Mouse (Mus musculus): ENCODE measurements at regions not wholly inside any gene's neighbourhood (a gene's known extent, or its start where the extent isn't known, plus 50 kb on each side); places are given as distances from the start of the nearest gene placed in this dataset.

DNA sequence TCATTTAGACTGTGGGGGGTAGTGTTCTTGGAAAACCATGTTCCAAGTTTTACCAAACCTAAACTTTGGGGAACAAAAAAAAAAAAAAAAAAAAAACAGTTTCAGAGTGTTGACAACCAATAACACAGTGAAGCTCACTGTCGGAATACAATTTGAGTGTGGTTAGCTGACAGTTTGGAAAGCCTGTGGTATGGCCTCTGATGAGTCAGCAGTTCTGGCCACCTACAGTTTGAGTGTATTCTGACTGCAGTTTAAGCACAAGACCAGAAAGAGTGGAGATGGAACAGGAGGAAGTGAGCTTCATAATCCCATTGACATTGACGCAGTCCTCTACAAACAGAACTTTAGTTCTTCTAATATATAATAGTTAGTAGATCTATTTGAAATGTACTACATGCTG, 303.0 kb downstream of the Inhba start:
- TF ChIP-seq POLR2A (IDR thresholded peaks at IDR 0.05; ENCODE audit: control insufficient read depth, low read depth, low read length) (no peak), CTCF (IDR thresholded peaks at IDR 0.05; ENCODE audit: control insufficient read depth, insufficient read depth, insufficient replicate concordance, low read depth, low read length) (no peak)

Data from testis, adult 2 months (tissue).